Mouse (Mus musculus) embryo, embryonic 10.5 days (tissue): ENCODE results near the gene Pgbd5.

Experiments used
- DNase-seq: peaks from one replicate; pipeline ENCODE4 v3.0.0-alpha.2; 2015; ENCODE audit warnings: low spot score

Pgbd5 gene

GRCm38 (mm10) chr8:124343991-124344390 lies 95.5 kb downstream of the Pgbd5 start:
- DNase-seq = no peak

GRCm38 (mm10) chr8:124343151-124343550 lies 96.3 kb downstream of the Pgbd5 start:
- no peak for DNase-seq

- peak; percentile 29 for DNase-seq
These were observed 98.9 kb downstream of the Pgbd5 start for GRCm38 (mm10) chr8:124340360-124341068.

GRCm38 (mm10) chr8:124339742-124340141 lies 99.7 kb downstream of the Pgbd5 start:
- DNase-seq = no peak

GRCm38 (mm10) chr8:124336302-124336701 lies 103.2 kb downstream of the Pgbd5 start:
- DNase-seq = no peak

GRCm38 (mm10) chr8:124331706-124332105 lies 107.8 kb downstream of the Pgbd5 start:
- no peak for DNase-seq

- DNase-seq = no peak
These were observed 108.4 kb downstream of the Pgbd5 start for GRCm38 (mm10) chr8:124331094-124331493.

- no peak for DNase-seq
These were observed 109.0 kb downstream of the Pgbd5 start for GRCm38 (mm10) chr8:124330433-124330832.

- no peak for DNase-seq
These were observed 109.8 kb downstream of the Pgbd5 start for GRCm38 (mm10) chr8:124329690-124330089.

GRCm38 (mm10) chr8:124328259-124328658 lies 111.2 kb downstream of the Pgbd5 start:
- DNase-seq = no peak

- DNase-seq = no peak
These were observed 116.1 kb downstream of the Pgbd5 start for GRCm38 (mm10) chr8:124323356-124323755.

GRCm38 (mm10) chr8:124321227-124321840 lies 118.1 kb downstream of the Pgbd5 start:
- no peak for DNase-seq

GRCm38 (mm10) chr8:124319316-124319652 lies 120.2 kb downstream of the Pgbd5 start:
- no peak for DNase-seq
